Mouse (Mus musculus) hindbrain, postnatal 0 days (tissue): Measurements from ENCODE around the gene Gp6. TPM values are rescaled to one million over a fixed set of nuclear protein-coding genes. Genes with fewer than 3 reads are reported as not detected.
"Not testable (repeated sequence)": the region's sequence is repeated elsewhere in the genome, so short reads cannot be mapped to it uniquely, and the experiment has no call there.

Source experiments
- ATAC-seq: fragments of 200-750 bp; cut with Nextera tagmentation; 2 replicates; pipeline ENCODE4 v1.8.0; 2017; ENCODE audit warnings: mild to moderate bottlenecking, moderate TSS enrichment, moderate library complexity
- DNase-seq: peaks from one replicate; pipeline ENCODE4 v3.0.0-alpha.2; 2015; ENCODE audit warnings: low spot score
- H3K27ac ChIP-seq: fragments of 300-500 bp; sonication (generic); 2 replicates; pipeline ENCODE4 v1.5.1; 2014; ENCODE audit warnings: mild to moderate bottlenecking
- H3K27me3 ChIP-seq: fragments of 300-500 bp; sonication (generic); 2 replicates; pipeline ENCODE4 v1.6.1; 2014; ENCODE audit warnings: low read length, mixed read lengths; ENCODE audit not compliant: insufficient read depth
- H3K36me3 ChIP-seq: fragments of 300-500 bp; sonication (generic); 2 replicates; pipeline ENCODE4 v1.6.1; 2014; ENCODE audit warnings: low read length, mixed read lengths; ENCODE audit not compliant: insufficient read depth
- H3K4me1 ChIP-seq: fragments of 300-500 bp; sonication (generic); 2 replicates; pipeline ENCODE4 v1.6.1; 2014; ENCODE audit warnings: antibody characterized with exemption, low read length, mixed read lengths; ENCODE audit not compliant: insufficient read depth
- H3K4me2 ChIP-seq: fragments of 300-500 bp; sonication (generic); 2 replicates; pipeline ENCODE4 v1.6.1; 2014; ENCODE audit warnings: low read depth, mild to moderate bottlenecking, low read length, moderate library complexity, mixed read lengths
- H3K4me3 ChIP-seq: fragments of 300-500 bp; sonication (generic); 2 replicates; pipeline ENCODE4 v1.5.1; 2014; ENCODE audit warnings: low read length
- H3K9ac ChIP-seq: fragments of 300-500 bp; sonication (generic); replicated peaks from 2 replicates; pipeline ENCODE4 v1.6.1; 2014; ENCODE audit warnings: mild to moderate bottlenecking, low read length, moderate library complexity, mixed read lengths
- H3K9me3 ChIP-seq: fragments of 300-500 bp; sonication (generic); 2 replicates; pipeline ENCODE4 v1.6.1; 2016; ENCODE audit warnings: low read length, mixed read lengths
- CTCF ChIP-seq: IDR thresholded peaks from 2 replicates; pipeline ENCODE4 v1.5.1; 2016; ENCODE audit warnings: antibody characterized with exemption, control low read depth, low read depth
- WGBS: fragments of 180-500 bp; shearing (Covaris S2); extraction: QIAGEN DNeasy Blood & Tissue Kit; methylation state at CpG from one replicate; pipeline ENCODE4 v1.1.7; 2014; 5-methylcytosine and 5-hydroxymethylcytosine counted together
- polyA plus RNA-seq: library from polyadenylated mRNA; unstranded; fragments of >200 nt; fragmentation: Nextera tagmentation; extraction: Ambion mirVana; gene quantifications from 2 replicates; pipeline ENCODE4 v1.2.1, GENCODE M21; 2015
- total RNA-seq: library from RNA; depleted of rRNA; stranded (reverse); fragments of >200 nt; gene quantifications from 2 replicates; pipeline ENCODE4 v1.2.3, GENCODE M21; 2014

Gene Gp6
- total and polyA plus RNA-seq, 2 experiments from 2014 or later = not detected

DNA sequence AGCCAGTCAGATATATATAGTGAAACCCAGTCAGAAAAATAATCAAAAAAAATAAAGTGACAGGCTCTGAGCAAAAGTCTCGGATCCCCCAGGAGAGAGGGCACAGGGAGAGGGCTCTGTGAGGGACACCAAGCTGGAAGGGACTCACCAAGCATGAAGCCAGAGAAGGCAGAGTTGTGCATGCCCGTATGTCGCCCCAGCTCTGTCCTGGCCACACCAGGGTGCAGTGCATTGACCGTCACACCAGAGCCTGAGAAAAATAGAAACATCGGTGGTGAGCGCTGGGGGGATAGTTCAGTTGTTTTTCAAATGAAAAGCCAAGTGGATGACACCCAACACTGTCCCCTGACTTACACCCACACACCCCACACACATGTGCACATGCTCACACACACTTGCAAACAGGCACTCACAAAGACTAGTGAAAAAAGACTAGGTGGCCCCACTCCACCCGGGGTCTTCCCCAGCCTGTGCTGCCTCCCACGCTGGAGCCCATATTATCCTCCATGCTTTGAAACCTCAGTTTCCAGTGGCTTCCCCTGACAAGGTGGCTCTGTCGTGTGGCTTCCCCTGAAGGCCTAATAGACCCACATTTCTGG is 32.8 kb upstream of the Gp6 start:
- Histone ChIP-seq H3K4me2 (no peak overlapping the region), H3K27me3 (no peaks in the 10 kb centered on the region), H3K9me3 (no peaks in the 10 kb centered on the region), H3K36me3 (peaks cover 45% of the 10 kb centered on the region; the same call in 1 of the 2 replicates), H3K4me1 (no peaks in the 10 kb centered on the region), H3K9ac (no peak overlapping the region), H3K27ac (no peak overlapping the region), H3K4me3 (no peak overlapping the region)
- TF ChIP-seq CTCF = no peak
- 94% methylated on average over 9 of the region's 9 CpGs for WGBS
- ATAC-seq = no peak
- no peak for DNase-seq

DNA sequence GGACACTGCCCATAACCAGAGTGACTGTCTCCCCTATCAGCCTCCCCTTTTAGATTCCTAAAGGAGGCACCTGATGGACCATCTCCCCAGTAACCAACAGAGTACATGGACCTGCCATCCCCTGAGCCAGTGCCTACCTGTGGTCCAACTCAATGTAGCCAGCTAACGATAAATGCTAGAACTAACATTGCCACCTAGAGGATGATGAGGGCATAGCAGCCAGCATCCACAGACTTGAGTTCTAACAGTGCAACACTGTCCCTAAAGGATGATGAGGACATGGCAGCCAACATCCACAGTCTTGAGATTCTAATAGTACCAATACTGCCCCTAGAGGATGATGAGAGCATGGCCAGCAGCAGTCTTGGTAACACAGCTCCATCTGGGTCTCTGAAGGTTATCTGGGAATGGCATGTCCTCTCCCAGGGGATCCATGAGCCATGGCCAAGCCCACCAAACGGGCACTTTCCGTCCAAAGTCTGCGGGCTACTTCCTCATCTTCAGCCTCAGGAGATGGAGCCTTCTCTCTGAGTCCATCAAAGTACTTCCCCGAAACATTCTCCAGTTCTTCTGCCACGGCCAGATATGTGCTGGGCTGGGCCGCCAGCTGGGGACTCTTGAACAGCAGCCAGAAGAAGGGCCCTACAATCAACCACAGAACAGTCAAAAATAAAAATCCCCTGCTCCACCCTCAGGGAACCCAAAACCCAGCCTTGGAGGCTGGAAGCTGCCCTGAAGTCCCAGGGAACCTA is 29.8 kb upstream of the Gp6 start:
- H3K9me3 ChIP-seq = no peaks in the 10 kb centered on the region
- H3K36me3 ChIP-seq = peaks cover 50% of the 10 kb centered on the region; the same call in 1 of the 2 replicates
- no peak overlapping the region for H3K4me3 ChIP-seq
- H3K4me1 ChIP-seq = no peaks in the 10 kb centered on the region
- ATAC-seq (peak; percentile 95), DNase-seq (peak; percentile 98)
- no peak overlapping the region for H3K9ac ChIP-seq
- no peak overlapping the region for H3K4me2 ChIP-seq
- no peak overlapping the region for H3K27ac ChIP-seq
- peak; percentile 100 for TF ChIP-seq CTCF
- 73% methylated on average over 7 of the region's 7 CpGs for WGBS
- no peaks in the 10 kb centered on the region for H3K27me3 ChIP-seq

DNA sequence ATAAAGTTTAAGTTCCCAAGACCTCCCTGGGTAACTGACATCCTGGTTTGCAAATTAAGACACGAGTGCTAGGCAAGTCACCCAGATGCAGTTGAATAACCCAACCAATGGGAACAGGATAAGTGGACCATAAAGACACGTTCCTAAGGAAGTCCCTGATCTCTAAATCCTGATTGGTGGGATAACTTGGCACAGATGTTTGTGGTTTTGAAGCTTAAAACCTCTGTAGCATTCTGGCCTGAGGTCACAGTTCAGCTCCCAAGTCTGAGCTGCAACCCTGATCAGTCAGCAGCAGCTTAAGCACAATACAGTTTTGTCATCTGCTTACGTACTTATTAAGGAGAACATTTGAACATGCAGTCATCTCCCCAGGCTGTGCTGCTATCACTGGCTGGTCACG is 22.7 kb upstream of the Gp6 start:
- Histone ChIP-seq H3K4me3 (no peak overlapping the region), H3K36me3 (peaks cover 10% of the 10 kb centered on the region; the same call in 1 of the 2 replicates), H3K4me1 (no peaks in the 10 kb centered on the region), H3K9ac (no peak overlapping the region), H3K27ac (no peak overlapping the region), H3K27me3 (no peaks in the 10 kb centered on the region), H3K4me2 (no peak overlapping the region), H3K9me3 (no peaks in the 10 kb centered on the region)
- DNase-seq (no peak), ATAC-seq (no peak)
- no peak for TF ChIP-seq CTCF
- 65% methylated on average over 4 of the region's 4 CpGs for WGBS

DNA sequence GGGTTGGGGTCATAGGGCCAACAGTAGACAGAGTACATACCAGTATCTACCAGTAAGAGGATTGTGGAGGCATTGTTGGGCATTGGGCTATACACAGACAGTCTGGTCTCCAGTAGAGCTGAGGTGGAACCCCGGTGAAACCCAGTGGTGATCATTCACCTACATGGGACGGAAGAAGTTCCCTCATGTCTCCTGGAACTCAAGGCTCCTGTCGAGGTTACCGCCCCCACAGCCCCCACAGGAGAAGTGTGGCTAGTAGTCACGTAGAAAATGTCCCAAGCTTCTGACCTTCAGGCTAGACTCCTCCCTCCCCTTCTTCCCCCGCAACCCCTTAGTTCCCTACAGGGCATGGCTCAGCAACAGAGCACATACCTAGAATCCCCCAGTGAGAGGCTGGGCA is 22.1 kb upstream of the Gp6 start:
- H3K27me3 ChIP-seq = no peaks in the 10 kb centered on the region
- H3K4me3 ChIP-seq = no peak overlapping the region
- peaks cover 7% of the 10 kb centered on the region; the same call in 1 of the 2 replicates for H3K36me3 ChIP-seq
- ATAC-seq (no peak), DNase-seq (no peak)
- no peaks in the 10 kb centered on the region for H3K4me1 ChIP-seq
- H3K27ac ChIP-seq = no peak overlapping the region
- H3K9me3 ChIP-seq = no peaks in the 10 kb centered on the region
- H3K4me2 ChIP-seq = no peak overlapping the region
- H3K9ac ChIP-seq = no peak overlapping the region
- no peak for TF ChIP-seq CTCF
- WGBS = 85% methylated on average over 6 of the region's 6 CpGs

DNA sequence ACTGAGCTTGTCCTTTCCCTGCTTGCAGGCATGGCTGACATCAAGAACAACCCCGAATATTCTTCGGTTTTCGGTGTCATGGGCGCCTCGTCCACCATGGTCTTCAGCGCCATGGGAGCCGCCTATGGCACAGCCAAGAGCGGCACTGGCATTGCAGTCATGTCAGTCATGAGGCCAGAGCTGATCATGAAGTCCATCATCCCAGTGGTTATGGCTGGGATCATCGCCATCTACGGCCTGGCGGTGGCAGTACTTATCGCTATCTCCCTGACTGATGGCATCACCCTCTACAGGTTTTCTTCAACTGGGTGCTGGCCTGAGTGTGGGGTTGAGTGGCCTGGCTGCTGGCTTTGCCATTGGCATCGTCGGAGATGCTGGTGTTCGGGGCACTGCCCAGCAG is 14.9 kb upstream of the Gp6 start:
- H3K4me2 ChIP-seq, ATAC-seq, H3K4me3 ChIP-seq, H3K27ac ChIP-seq, H3K4me1 ChIP-seq, DNase-seq, H3K9me3 ChIP-seq, H3K9ac ChIP-seq, H3K36me3 ChIP-seq, H3K27me3 ChIP-seq: not testable (repeated sequence)
- WGBS = 98% methylated on average over 15 of the region's 15 CpGs

DNA sequence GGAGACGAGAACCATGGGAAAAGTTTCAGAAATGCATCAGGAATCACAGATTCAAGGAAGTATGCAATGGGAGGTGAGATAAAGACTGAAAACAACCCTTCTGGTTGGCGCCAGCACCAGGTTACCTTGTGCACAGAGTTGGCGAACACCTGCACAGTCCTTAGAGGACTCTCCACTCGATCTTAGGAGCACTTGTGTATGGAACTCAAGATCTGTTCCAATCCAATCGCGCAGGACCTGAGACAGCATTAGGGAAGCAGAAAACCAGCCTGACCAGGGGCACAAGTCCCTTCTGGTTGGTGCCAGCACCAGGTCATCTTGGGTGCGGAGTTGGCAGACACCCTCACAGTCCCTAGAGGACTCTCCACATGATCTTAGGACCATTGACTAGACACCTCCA is 24.0 kb downstream of the Gp6 start:
- DNase-seq = no peak
- Histone ChIP-seq H3K9ac (no peak overlapping the region), H3K9me3 (no peaks in the 10 kb centered on the region), H3K4me1 (no peaks in the 10 kb centered on the region), H3K4me3 (no peak overlapping the region), H3K27me3 (no peaks in the 10 kb centered on the region), H3K27ac (no peak overlapping the region), H3K36me3 (no peaks in the 10 kb centered on the region), H3K4me2 (no peak overlapping the region)
- 87% methylated on average over 7 of the region's 7 CpGs for WGBS
- no peak for ATAC-seq
- no peak for TF ChIP-seq CTCF

DNA sequence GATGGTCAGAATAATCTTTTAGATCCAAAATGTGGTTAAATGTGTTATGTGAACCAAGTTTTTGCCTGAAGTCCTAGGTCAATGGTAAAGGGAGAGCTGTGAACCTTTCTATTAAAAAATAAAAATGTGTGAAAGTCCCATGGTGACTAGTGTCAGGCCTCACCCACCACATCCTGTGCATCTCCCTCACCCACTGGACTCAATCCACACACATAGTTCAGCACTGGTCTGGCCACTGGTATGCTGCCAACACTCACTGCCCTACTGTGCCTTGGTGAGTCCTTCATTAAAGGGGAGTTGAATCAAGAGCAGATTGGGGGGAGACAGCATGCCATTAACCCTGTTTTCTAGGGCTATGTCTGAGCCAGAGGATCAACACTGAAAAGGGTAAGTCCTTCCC is 60.0 kb downstream of the Gp6 start, which contains the start of gene Ncr1:
Ncr1 (plus strand) TSS at position 216 of the 400 bp plus-strand sequence.
- H3K4me2 ChIP-seq = no peak within 1 kb of the TSS
- H3K27ac ChIP-seq = no peak within 1 kb of the TSS
- H3K4me3 ChIP-seq = no peak within 1 kb of the TSS
- no peak for ATAC-seq
- no peaks in the 10 kb centered on the region for H3K27me3 ChIP-seq
- TF ChIP-seq CTCF = no peak
- H3K9me3 ChIP-seq = no peaks in the 10 kb centered on the region
- no peak for DNase-seq
- H3K4me1 ChIP-seq = no peaks in the 10 kb centered on the region
- no peaks in the 10 kb centered on the region for H3K36me3 ChIP-seq
- H3K9ac ChIP-seq = no peak within 1 kb of the TSS
